Comparison of ENCODE assay signal across 8 mouse cellular contexts in the genomic region with DNA sequence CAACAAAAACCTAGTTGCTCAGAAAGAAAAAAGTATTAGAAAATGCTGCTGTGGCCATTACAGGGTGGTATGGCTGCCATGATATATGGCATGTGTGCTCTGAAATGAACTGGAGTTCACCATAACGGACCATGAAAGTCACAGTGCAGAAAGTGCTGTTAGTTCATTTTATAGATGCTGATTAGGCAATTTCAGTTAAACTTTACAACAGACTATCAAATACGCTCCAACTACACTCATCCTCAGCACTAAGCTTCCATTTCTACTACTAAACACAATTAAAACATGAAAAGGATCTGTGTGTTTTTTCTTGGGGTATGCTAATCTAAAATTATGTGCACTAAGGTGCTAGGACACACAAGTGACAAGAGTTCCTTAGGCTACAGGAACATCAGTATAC.
DNase-seq lines count a peak whose midpoint lies in the region; ATAC-seq and TF ChIP-seq lines count a peak whose summit lies in the region.

No protein-coding gene starts in this region.

- no peak for TF ChIP-seq CTCF in lung, postnatal 0 days (IDR thresholded peaks at IDR 0.05)
- no peak for TF ChIP-seq CTCF in lung, adult 2 months (IDR thresholded peaks at IDR 0.05; ENCODE audit: insufficient read depth, low read length)

- no peak overlapping the region for H3K4me3 ChIP-seq in lung, postnatal 0 days (ENCODE audit: low read depth, low read length)
- H3K4me3 ChIP-seq in lung, adult 2 months (replicated peaks; ENCODE audit: extremely low read depth, low read depth, low read length) = no peak overlapping the region
- H3K4me3 ChIP-seq in forebrain, embryonic 13.5 days = peak overlapping the region; percentile 64
- H3K4me3 ChIP-seq in limb, embryonic 15.5 days = no peak overlapping the region; the same call in 1 of the 2 replicates
- peak overlapping the region; percentile 73 for H3K4me3 ChIP-seq in stomach, embryonic 15.5 days (replicated peaks)

- no peak for DNase-seq in lung, postnatal 0 days (ENCODE audit: low spot score)
- DNase-seq in lung, adult 2 months = no peak
- DNase-seq in cerebellum, postnatal 10 days = no peak
- DNase-seq in frontal cortex, postnatal 14 days (ENCODE audit: low spot score in 2 of 2) = no peak
- DNase-seq in cerebellum, adult 18-20 months = no peak

- no peak overlapping the region for H3K27ac ChIP-seq in lung, postnatal 0 days (ENCODE audit: low read length)
- H3K27ac ChIP-seq in forebrain, embryonic 13.5 days = no peak overlapping the region
- no peak overlapping the region for H3K27ac ChIP-seq in limb, embryonic 15.5 days
- no peak overlapping the region for H3K27ac ChIP-seq in stomach, embryonic 15.5 days

- H3K27me3 ChIP-seq in lung, postnatal 0 days (replicated peaks; ENCODE audit: insufficient read depth, low read length) = no peaks in the 10 kb centered on the region
- H3K27me3 ChIP-seq in forebrain, embryonic 13.5 days = no peaks in the 10 kb centered on the region
- H3K27me3 ChIP-seq in limb, embryonic 15.5 days = no peaks in the 10 kb centered on the region
- no peaks in the 10 kb centered on the region for H3K27me3 ChIP-seq in stomach, embryonic 15.5 days (replicated peaks)

- 48% methylated on average over 2 of the region's 2 CpGs for WGBS in lung, postnatal 0 days
- 67% methylated on average over 2 of the region's 2 CpGs for WGBS in lung, adult 2 months
- 61% methylated on average over 2 of the region's 2 CpGs for WGBS in forebrain, embryonic 13.5 days
- WGBS in limb, embryonic 15.5 days = 46% methylated on average over 2 of the region's 2 CpGs
- WGBS in stomach, embryonic 15.5 days = 63% methylated on average over 2 of the region's 2 CpGs

- no peak for ATAC-seq in lung, postnatal 0 days
- ATAC-seq in forebrain, embryonic 13.5 days = no peak
- no peak for ATAC-seq in limb, embryonic 15.5 days (ENCODE audit: insufficient number of reproducible peaks, low FRiP score, low TSS enrichment, low read depth)
- no peak for ATAC-seq in stomach, embryonic 15.5 days (ENCODE audit: insufficient read depth, low FRiP score, low read depth)

- no peaks in the 10 kb centered on the region for H3K36me3 ChIP-seq in lung, postnatal 0 days (ENCODE audit: insufficient read depth, low read length)
- H3K36me3 ChIP-seq in forebrain, embryonic 13.5 days (ENCODE audit: poor library complexity, severe bottlenecking) = no peaks in the 10 kb centered on the region
- H3K36me3 ChIP-seq in limb, embryonic 15.5 days = no peaks in the 10 kb centered on the region
- no peaks in the 10 kb centered on the region for H3K36me3 ChIP-seq in stomach, embryonic 15.5 days

- no peaks in the 10 kb centered on the region for H3K9me3 ChIP-seq in lung, postnatal 0 days (ENCODE audit: low read length)
- H3K9me3 ChIP-seq in forebrain, embryonic 13.5 days (replicated peaks) = no peaks in the 10 kb centered on the region
- H3K9me3 ChIP-seq in limb, embryonic 15.5 days = no peaks in the 10 kb centered on the region
- H3K9me3 ChIP-seq in stomach, embryonic 15.5 days = no peaks in the 10 kb centered on the region

- peaks cover 3% of the 10 kb centered on the region; the same call in 1 of the 2 replicates for H3K4me1 ChIP-seq in lung, postnatal 0 days (ENCODE audit: insufficient read depth, low read depth, low read length)
- H3K4me1 ChIP-seq in lung, adult 2 months (ENCODE audit: control insufficient read depth, insufficient read depth, low read length) = peaks cover 17% of the 10 kb centered on the region
- H3K4me1 ChIP-seq in forebrain, embryonic 13.5 days = peaks cover 29% of the 10 kb centered on the region
- peaks cover 14% of the 10 kb centered on the region for H3K4me1 ChIP-seq in limb, embryonic 15.5 days
- H3K4me1 ChIP-seq in stomach, embryonic 15.5 days = peaks cover 11% of the 10 kb centered on the region

- peak overlapping the region; percentile 97; the same call in 1 of the 2 replicates for H3K4me2 ChIP-seq in lung, postnatal 0 days (replicated peaks; ENCODE audit: low read depth, low read length)
- peak overlapping the region; percentile 67 for H3K4me2 ChIP-seq in forebrain, embryonic 13.5 days
- H3K4me2 ChIP-seq in limb, embryonic 15.5 days = peak overlapping the region; percentile 75
- H3K4me2 ChIP-seq in stomach, embryonic 15.5 days = peak overlapping the region; percentile 79

- TF ChIP-seq EP300 in lung, postnatal 0 days (IDR thresholded peaks at IDR 0.05) = no peak

- no peak overlapping the region for H3K9ac ChIP-seq in lung, postnatal 0 days (replicated peaks; ENCODE audit: low read depth)
- H3K9ac ChIP-seq in forebrain, embryonic 13.5 days = peak overlapping the region; percentile 93
- H3K9ac ChIP-seq in limb, embryonic 15.5 days = no peak overlapping the region
- H3K9ac ChIP-seq in stomach, embryonic 15.5 days = no peak overlapping the region

- no peak for TF ChIP-seq POLR2A in lung, adult 2 months (IDR thresholded peaks at IDR 0.05; ENCODE audit: borderline replicate concordance, extremely low read depth, low read depth, low read length)

Comparison
In these comparisons a context has a peak if more than half of its experiments do, and no peak if none do; other contexts are left out.
1. H3K4me3 ChIP-seq: peak in forebrain, embryonic 13.5 days (single experiment) and stomach, embryonic 15.5 days (single experiment); none in lung, postnatal 0 days (single experiment), lung, adult 2 months (single experiment) and limb, embryonic 15.5 days (single experiment).
2. Peak in every context shown above with its lines, with median percentiles within 50 percentile points of each other: H3K4me2 ChIP-seq.